Mouse (Mus musculus): ENCODE results near the gene Siah1a.
A peak's percentile ranks its signal among the peaks of the same experiment; 100 is the strongest.

Siah1a gene

GRCm38 (mm10) chr8:86702453-86702852, 43.3 kb downstream of the Siah1a start:
- no peak for DNase-seq (ENCODE audit: low spot score in 2 of 2)

DNA sequence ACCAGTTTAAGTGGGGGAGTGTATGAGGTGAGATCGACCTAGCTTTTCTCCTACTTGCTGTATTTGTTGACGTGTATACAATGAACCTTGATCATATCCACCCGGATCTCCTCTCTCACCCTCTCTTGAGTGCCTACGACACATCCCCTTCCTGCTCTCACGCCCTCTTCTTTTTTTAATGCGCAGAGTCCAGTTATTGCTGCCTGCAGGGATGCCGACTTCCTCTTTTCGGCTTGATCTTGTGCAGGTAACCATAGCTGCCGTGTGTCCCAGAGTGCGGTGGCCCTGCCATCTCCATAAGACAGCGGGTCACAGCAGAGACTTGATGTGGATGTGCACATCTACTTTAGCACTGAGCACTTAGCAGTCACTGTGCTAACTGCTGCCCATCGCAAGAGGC, 46.3 kb downstream of the Siah1a start:
- peak; percentile 6 to 26 for DNase-seq (ENCODE audit: low spot score in 2 of 2)

GRCm38 (mm10) chr8:86698811-86699421, 46.8 kb downstream of the Siah1a start:
- DNase-seq (ENCODE audit: low spot score in 2 of 2), result no peak

DNA sequence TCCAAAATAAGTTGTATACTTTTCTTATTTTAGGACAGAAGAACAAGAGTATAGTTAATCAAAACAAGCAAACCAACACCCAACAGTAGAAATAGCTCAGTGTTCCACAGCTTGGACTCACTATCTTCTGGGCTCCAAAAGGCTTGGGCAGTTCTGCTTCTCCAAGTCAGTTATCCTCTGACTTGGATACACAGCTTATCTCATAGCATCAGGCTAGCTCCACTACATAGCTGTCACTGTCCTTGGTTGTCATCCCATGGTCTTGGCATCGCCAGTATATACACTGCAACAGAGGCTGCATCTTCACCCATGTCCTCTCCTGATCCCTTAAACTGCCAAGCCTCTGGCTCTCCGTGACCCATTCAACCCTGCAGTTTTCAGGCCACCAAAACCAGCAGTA, 50.0 kb downstream of the Siah1a start:
- DNase-seq (ENCODE audit: low spot score in 2 of 2), result no peak

DNA sequence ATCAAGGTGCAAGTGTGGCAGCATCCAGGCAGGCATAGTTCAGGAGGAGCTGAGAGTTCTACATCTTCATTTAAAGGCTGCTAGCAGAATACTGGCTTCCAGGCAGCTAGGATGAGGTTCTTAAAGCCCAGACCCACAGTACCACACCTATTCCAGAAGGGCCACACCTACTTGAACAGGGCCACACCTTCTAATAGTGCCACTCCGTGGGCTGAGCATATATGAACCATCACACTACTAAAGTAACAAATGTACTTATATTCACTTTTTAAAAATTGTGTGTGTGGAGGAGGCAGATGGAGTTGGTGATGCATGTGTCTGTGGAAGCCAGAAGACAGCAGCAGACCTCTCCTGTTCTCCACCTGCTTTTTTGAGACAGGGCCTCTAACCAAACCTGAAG, 51.7 kb downstream of the Siah1a start:
- DNase-seq (ENCODE audit: low spot score in 2 of 2), result no peak

DNA sequence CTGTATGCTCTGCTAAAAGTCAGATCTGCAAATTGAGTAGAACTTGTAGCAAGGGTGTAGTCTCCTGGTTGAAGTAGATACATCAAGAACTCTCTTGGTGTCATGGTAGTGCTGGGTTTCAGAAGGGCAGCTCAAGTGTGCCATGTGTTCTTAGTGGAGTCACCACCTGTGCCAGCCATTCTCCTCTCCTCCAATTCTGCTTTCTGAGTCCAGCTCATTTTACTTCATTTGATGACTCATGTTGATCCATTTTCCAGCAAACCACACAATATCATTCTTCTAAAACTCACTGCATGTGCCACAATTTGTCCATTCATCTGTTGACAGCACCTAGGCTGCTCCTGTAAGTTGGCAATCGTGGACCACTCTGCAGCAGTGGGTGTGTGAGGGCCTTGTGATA, 53.6 kb downstream of the Siah1a start:
- no peak for DNase-seq (ENCODE audit: low spot score in 2 of 2)

DNA sequence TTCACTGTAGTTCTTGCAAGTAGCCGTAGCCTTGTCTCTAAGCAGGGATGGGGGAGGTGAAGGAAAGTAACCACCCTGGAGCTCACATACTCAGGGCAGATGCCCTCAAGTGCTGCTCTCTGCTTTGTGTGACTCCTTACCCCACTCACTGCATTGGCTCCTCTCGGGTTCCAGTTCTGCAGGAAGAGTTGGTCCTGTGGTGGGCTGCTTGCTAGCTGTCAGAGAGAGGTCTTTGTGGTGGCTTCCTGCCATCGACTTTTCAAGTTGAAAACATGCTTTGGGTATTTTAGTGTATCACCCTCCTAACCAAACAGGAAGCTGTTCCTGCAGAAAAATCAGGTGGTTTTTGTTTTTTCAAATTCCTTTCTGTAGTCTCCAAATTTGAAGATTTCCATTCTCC, 59.1 kb downstream of the Siah1a start:
- DNase-seq (ENCODE audit: low spot score in 2 of 2), result peak; percentile 38 to 41
